Mouse (Mus musculus) bone marrow, adult 2 months (tissue): ENCODE data around the gene Jak1.

Source experiments
- CTCF ChIP-seq: fragments of 200-500 bp; IDR thresholded peaks from 2 replicates; pipeline ENCODE4 v1.5.1; 2011; ENCODE audit warnings: low read length, control low read depth; ENCODE audit not compliant: control insufficient read depth, insufficient read depth
- POLR2A ChIP-seq: fragments of 200-500 bp; IDR thresholded peaks from 2 replicates; pipeline ENCODE4 v1.6.1; 2011; ENCODE audit warnings: low read depth, mild to moderate bottlenecking, control low read depth, low read length, borderline replicate concordance; ENCODE audit not compliant: control insufficient read depth

- TF ChIP-seq POLR2A (no peak), CTCF (no peak)
These were observed 97.3 kb downstream of the Jak1 start for GRCm38 (mm10) chr4:101167777-101168176.
